Mouse (Mus musculus): ENCODE data around the gene Nr1h3. TPM values are rescaled to one million over a fixed set of nuclear protein-coding genes. Genes with fewer than 3 reads are reported as not detected.

Gene Nr1h3
- total RNA-seq, 2 experiments from 2014 or later: 3.1 to 4.2 TPM

GRCm38 (mm10) chr2:91190501-91190900 lies 12.1 kb downstream of the Nr1h3 start:
- DNase-seq (ENCODE audit: low spot score in 2 of 2): no peak
- intact Hi-C loops (cut with DNase I): loop anchor here (5.0 kb wide), 1 partner anchor 78 kb away; no protein-coding TSS in a partner anchor

GRCm38 (mm10) chr2:91187431-91187830 lies 15.2 kb downstream of the Nr1h3 start:
- no peak for DNase-seq (ENCODE audit: low spot score in 2 of 2)
- intact Hi-C loops (cut with DNase I): no loop called here

- intact Hi-C loops (cut with DNase I): no loop called here
- DNase-seq (ENCODE audit: low spot score in 2 of 2): no peak
Observed at GRCm38 (mm10) chr2:91186208-91186607, 16.4 kb downstream of the Nr1h3 start.

GRCm38 (mm10) chr2:91183711-91184405 lies 18.8 kb downstream of the Nr1h3 start, which contains the start of gene Madd:
Gene Madd (minus strand): TSS chr2:91183837.
- intact Hi-C loops (cut with DNase I): loop anchor here (2.0 to 5.0 kb wide), 2 partner anchors 53 to 67 kb away; partner anchors contain the start of genes Ddb2 and Mybpc3
- no peak for DNase-seq (ENCODE audit: low spot score in 2 of 2)

- intact Hi-C loops (cut with DNase I): loop anchor here (2.0 to 5.0 kb wide), 2 partner anchors 54 to 66 kb away; partner anchors contain the start of genes Ddb2 and Mybpc3
- DNase-seq (ENCODE audit: low spot score in 2 of 2): peak; percentile 93 to 95
Observed at GRCm38 (mm10) chr2:91183148-91183513, 19.5 kb downstream of the Nr1h3 start.

- intact Hi-C loops (cut with DNase I): loop anchor here (2.0 to 5.0 kb wide), 2 partner anchors 54 to 65 kb away; partner anchors contain the start of genes Ddb2 and Mybpc3
Observed at GRCm38 (mm10) chr2:91182405-91183147, 20.1 kb downstream of the Nr1h3 start.

GRCm38 (mm10) chr2:91182016-91182404 lies 20.6 kb downstream of the Nr1h3 start:
- intact Hi-C loops (cut with DNase I): loop anchor here (2.0 to 5.0 kb wide), 2 partner anchors 55 to 65 kb away; partner anchors contain the start of genes Ddb2 and Mybpc3
- DNase-seq (ENCODE audit: low spot score in 2 of 2): peak; percentile 28 to 51

More at GRCm38 (mm10) chr2:91182405-91183147, 20.1 kb downstream of the Nr1h3 start:
- peak; percentile 87 to 91 for DNase-seq (ENCODE audit: low spot score in 2 of 2)

GRCm38 (mm10) chr2:91180706-91181105 lies 21.9 kb downstream of the Nr1h3 start:
- intact Hi-C loops (cut with DNase I): loop anchor here (2.0 to 5.0 kb wide), 2 partner anchors 22 to 63 kb away; partner anchors contain the start of genes Acp2, Mybpc3 and Nr1h3
- no peak for DNase-seq (ENCODE audit: low spot score in 2 of 2)

- no peak for DNase-seq (ENCODE audit: low spot score in 2 of 2)
- intact Hi-C loops (cut with DNase I): loop anchor here (2.0 to 5.0 kb wide), 2 partner anchors 23 to 63 kb away; partner anchors contain the start of genes Acp2, Mybpc3 and Nr1h3
Observed at GRCm38 (mm10) chr2:91179825-91180224, 22.8 kb downstream of the Nr1h3 start.

GRCm38 (mm10) chr2:91176234-91176633 lies 26.4 kb downstream of the Nr1h3 start:
- intact Hi-C loops (cut with DNase I): no loop called here
- DNase-seq (ENCODE audit: low spot score in 2 of 2): no peak

- DNase-seq (ENCODE audit: low spot score in 2 of 2): no peak
- intact Hi-C loops (cut with DNase I): no loop called here
Observed at GRCm38 (mm10) chr2:91175490-91175889, 27.1 kb downstream of the Nr1h3 start.

- intact Hi-C loops (cut with DNase I): no loop called here
- no peak for DNase-seq (ENCODE audit: low spot score in 2 of 2)
Observed at GRCm38 (mm10) chr2:91169587-91170322, 32.9 kb downstream of the Nr1h3 start.

- no peak for DNase-seq (ENCODE audit: low spot score in 2 of 2)
- intact Hi-C loops (cut with DNase I): no loop called here
Observed at GRCm38 (mm10) chr2:91167629-91168028, 35.0 kb downstream of the Nr1h3 start.

GRCm38 (mm10) chr2:91164991-91165390 lies 37.6 kb downstream of the Nr1h3 start:
- intact Hi-C loops (cut with DNase I): no loop called here
- no peak for DNase-seq (ENCODE audit: low spot score in 2 of 2)

- no peak for DNase-seq (ENCODE audit: low spot score in 2 of 2)
- intact Hi-C loops (cut with DNase I): no loop called here
Observed at GRCm38 (mm10) chr2:91163532-91163931, 39.1 kb downstream of the Nr1h3 start.

- intact Hi-C loops (cut with DNase I): no loop called here
- DNase-seq (ENCODE audit: low spot score in 2 of 2): no peak
Observed at GRCm38 (mm10) chr2:91162952-91163351, 39.7 kb downstream of the Nr1h3 start.

- intact Hi-C loops (cut with DNase I): no loop called here
- no peak for DNase-seq (ENCODE audit: low spot score in 2 of 2)
Observed at GRCm38 (mm10) chr2:91160591-91160990, 42.0 kb downstream of the Nr1h3 start.

GRCm38 (mm10) chr2:91157002-91157752 lies 45.5 kb downstream of the Nr1h3 start:
- no peak for DNase-seq (ENCODE audit: low spot score in 2 of 2)
- intact Hi-C loops (cut with DNase I): no loop called here

GRCm38 (mm10) chr2:91154091-91154490 lies 48.5 kb downstream of the Nr1h3 start:
- intact Hi-C loops (cut with DNase I): no loop called here
- no peak for DNase-seq (ENCODE audit: low spot score in 2 of 2)

Measured in left cerebral cortex, postnatal 36 days (tissue).